Mouse (Mus musculus) CD8-positive naive resting alpha-beta T cell, adult 2 months (primary cell): Measurements from ENCODE around the gene Prkcb.
A peak's percentile ranks its signal among the peaks of the same experiment; 100 is the strongest.

Experiments
- DNase-seq, 2 experiments: peaks; one replicate each; pipeline ENCODE4 v3.0.0; 2022; ENCODE audit warnings: low read depth in 2 of 2, low spot score in 2 of 2

Prkcb gene

DNA sequence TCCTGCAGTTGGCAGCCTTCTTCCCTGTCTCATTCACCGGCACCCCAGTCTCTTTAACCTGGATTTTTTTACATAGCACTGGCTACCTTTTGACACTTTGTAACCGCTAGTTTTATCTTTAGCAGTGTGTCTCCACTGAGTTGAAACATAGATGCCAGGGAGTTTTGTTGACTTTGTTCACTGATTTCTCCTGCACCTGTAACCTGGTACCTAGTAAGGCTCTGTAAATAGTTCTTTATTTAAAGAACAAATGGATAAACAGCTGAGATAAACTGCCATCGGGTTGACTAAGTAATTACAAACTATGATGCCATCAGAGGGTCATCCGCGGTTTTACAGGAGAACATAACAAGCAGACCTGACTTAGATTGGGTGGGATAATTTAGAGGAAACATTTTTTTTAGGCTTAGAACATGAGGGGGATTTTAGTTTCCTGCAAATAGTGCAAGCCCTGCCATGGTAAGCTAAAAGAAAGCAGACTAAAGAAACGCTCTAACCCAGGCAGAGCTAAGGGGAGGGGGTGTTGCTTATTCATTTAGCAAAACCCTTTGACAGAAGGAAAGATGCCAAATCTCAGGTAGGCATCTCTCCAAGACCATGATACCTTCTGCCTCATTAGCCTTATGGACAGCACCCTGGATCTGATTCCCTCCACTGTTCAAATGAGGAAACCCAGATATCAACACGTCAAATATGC is 291.1 kb downstream of the Prkcb start:
- no peak for DNase-seq

DNA sequence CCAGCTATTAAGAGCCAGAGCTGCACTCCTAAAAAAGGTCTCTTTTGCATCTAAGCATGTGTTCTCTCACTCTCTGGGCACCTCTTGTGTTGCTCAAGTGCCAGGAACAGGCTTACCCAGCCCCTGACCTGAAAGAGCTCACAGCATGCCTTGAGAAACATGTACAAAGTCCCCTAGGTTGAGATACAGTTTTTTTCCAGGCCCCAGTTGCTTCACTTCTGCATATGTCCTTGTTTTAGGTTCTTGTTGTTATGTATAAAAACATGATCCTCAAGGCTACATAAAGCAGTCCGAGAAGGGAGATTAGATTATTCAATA is 291.6 kb downstream of the Prkcb start:
- DNase-seq = no peak

DNA sequence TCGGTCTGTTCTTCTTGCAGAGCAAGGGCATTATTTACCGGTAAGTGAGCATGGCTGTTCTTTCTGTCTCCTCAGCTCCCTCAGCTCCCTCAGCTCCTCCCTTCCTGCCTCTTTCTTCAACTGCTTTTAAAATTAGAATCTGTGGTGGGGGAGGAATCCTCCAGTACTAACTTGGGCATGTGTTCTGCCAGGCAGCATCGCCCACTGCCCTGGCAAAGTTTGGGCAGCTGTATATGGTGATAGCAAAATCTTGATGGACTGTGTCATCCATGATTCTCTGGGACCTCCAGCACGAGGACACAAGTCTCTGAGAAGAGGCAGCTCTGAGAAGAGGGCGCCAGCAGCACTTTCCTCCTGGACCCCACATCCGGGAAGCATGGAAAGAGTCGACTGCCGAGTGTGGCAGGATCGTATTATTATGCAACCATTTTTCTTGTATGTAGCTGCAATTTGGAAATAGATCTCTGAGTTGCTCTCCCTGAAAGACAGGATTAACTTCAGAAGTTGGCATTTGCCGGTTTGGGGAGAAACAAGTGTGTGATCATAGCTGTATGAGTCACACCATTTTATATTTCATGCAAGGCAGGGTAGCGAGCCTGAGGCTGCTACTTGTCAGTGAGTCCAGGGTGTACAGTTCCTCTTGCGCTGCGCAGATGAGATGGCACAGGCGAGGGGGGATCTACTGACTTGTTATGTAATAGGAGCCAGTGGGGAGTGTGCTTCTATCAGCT is 296.0 kb downstream of the Prkcb start:
- DNase-seq = no peak

DNA sequence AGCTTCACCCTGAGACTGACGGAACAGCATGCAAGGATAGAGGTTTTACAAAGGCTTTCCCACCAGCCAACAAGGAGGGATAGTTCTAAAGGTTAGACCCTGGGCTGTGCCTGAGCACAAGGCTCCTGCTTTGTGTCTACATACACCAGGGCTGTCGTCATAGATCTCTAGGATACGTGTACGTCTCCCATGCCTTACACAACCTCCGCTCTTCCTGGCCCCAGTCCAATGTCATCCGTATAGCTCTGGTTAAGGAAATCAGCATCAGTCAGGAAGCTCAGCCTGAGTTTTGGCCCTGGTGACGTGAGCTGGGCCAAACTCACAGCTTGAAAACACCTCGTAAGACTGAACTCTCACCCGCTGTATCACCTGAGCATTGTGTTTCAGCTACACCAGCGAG is 307.3 kb downstream of the Prkcb start:
- no peak for DNase-seq

DNA sequence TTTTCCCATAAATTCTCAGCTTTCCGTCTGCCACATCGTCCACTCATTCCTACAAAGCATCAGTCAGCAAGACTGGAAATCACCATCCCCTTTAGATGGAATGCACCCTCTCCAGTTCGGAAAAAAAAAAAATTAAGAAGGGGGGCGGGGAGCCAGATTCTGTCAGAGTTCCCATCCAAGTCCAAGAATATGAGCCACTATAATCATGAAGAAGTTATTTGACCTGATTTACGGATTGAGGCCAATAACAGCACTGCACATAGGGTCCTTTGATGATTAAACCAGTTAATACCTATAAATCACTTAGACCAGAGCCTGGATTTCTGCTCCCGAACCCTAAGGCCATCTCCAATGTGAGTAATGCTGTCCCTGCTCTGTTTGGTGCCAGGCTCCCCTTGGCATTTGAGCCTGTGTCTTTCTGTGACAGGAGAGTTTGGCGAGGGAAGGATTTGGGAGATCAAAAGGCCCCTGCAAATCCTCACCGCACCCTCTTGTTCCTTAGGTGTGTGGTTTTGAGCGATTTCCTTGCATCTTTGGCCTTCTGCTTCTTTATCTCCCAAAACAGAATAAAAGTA is 308.1 kb downstream of the Prkcb start:
- no peak for DNase-seq

DNA sequence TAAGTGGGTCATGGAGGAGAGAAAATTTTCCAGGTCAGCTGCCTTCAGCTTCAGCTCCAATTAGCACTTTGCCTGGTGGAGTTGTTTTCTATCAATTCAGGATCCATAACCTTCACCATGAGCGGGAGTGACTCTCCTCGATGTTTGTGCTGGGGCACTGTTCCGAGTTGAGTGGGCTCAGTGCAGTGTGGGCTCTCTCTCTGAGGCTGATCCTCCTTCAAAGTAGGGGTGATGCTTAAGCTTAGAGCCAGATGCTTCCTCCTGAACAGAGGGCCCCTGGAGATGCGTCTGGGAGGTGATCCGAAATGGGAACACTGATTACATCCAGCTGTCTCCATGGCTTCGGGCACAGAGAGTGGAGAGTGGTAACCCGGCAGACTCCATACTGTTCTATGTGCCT is 308.8 kb downstream of the Prkcb start:
- DNase-seq = no peak

DNA sequence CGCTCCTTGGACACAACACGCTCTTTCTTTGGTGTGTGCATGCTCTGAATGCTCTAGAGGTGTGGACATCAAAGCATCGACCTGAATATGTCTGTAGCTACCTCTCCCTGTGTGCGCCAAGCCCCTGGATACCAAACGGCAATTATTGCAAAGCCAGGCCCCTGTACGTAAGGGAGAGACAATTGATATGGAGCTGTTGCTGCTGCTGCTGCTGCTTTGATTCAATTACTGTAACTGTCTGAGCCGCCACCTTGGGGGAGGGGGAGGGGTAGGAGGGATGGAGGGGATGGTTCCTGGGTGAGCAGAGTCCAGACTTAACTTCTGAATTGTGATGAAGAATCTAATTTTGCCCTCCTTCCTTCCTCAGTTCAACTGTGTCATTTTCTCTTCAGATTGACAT is 312.3 kb downstream of the Prkcb start:
- no peak for DNase-seq

DNA sequence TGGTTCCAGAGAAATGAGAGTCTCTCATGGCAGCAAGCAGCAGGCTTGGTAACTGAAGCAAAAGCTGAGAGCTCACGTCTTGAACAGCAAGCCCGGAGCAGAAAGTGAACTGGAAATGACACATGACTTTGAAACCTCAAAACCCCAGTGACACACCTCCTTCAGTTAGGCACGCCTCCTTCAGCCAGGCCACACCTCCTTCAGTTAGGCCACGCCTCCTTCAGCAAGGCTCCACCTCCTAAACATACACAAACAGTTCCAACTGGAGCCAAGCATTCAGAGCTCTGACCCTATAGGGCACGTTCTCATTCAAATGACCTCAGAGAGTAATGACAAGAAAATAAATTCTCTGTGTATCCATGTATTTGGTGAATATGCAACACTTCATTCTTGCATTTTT is 316.5 kb downstream of the Prkcb start:
- DNase-seq = peak in 1 of 2 experiments; percentile 6

DNA sequence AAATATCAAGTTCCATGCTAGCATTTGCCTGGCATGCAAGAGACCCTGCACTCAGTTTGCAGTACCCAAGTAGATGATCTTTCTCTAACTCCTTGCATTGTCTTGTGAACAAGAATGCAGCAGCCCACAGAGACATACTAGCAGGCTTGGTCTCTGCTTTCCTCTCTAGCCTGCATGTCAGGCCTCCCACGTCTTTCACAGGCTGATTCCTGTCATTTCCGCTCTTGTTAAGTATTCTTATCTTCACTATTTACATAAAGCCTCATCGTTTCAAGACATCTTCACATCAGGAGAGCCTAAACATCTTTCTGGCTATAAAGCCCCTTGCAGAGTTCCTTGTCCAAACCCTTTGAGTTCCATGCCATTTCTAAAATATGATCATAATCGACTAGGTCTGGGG is 320.9 kb downstream of the Prkcb start:
- no peak for DNase-seq

DNA sequence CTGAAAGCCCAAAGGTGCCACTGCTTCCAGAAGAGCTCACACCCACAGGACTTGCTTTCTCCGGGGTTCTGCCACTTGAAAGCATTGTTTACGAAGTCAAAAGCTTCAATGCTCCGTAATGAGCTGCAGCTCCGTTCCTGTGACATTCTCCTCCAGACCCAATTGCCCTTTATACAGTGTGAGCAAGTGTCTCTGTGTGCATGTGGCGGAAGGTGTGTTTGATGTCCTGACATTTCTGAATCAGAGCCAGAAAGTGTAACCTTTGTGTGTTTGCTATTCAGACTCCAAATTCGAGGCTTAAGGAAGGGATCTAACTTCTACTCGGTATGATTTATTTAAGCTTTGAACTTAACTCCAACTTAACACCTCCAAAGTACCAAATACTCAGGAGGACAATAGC is 321.6 kb downstream of the Prkcb start:
- DNase-seq = no peak

DNA sequence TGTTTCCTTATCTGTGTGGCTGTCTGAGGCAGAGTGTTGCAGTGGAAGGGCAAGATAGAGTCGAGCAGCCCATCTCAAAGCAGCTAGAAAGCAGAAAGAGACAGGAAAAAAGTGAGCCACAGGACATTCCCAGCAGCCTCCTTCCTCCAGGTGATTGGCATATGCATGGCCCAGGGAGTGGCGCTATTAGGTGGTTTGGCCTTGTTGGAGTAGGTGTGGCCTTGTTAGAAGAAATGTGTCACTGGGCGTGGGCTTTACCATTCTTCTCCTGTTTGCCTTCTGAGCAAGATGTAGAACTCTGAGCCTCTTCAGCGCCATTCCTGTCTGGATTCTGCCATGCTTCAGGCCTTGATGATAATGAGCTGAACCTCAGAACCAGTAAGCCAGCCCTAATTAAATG is 325.3 kb downstream of the Prkcb start:
- no peak for DNase-seq

DNA sequence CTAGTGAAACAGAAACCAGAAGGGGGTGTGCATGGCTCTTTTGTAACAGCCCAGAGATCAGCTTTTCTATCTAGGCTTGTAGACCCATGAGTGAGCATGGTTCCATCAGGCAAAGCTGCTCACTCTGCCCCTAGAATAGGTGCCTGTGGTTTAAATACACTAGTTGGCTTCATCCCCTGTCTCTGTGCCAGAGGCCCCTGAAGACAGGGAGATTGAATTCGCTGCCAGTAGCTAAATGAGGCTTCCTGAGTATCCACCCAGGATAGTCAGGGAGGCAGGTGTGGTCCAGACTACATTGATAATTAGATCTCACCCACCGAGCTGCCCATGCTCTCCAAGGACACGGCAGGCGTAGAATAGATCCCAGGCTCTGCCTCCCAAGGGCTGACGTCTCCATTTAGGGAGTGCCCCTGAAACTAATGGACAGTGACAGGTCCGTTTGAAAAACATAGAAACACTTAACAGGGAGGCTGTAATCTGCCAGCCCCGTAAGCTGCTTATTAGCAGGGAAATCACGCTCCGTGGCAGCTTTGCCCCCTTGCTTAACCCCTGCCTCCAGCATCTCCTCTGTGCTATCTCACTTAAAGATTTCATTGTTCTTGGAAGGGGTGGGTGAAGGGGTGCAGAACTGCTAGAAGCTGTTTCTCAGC is 333.7 kb downstream of the Prkcb start:
- DNase-seq = no peak

DNA sequence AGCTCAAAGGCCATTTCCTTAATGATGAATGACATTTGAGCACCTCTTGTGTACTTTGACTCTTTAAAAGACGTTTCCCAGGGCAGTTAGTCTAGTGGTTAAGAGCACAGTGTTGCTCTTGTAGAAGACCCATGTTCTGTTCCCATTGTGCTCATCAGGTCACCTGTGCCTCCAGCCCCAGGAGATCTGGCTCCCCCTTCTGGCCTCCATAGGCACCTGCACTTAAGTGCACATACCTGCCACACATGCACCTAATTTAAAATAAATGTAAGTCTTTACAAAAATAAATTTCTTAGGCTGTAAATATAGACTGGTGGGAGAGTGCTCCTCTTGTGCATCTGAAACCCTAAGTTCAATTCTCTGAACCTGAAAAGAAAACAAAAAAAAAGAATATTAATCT is 335.2 kb downstream of the Prkcb start:
- DNase-seq = no peak

DNA sequence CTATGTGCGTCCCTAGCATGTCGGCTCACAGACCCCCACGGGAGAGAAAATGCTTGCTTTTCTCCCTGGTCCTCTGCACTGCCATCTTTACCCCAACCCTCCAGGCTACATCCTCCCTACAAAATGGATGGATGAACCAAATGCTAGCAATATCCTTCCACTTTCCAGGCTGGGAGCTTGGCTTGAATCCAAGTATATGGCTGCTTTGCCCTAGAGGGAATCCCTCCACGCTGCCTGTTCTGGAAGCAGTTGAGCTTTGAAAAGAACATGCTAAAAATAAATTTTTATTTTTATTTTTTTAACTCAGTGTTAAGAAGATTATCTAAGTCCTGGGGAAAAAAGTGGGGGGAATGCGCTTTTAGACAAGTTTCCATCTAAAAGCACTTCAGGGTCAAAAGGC is 339.5 kb downstream of the Prkcb start:
- no peak for DNase-seq

DNA sequence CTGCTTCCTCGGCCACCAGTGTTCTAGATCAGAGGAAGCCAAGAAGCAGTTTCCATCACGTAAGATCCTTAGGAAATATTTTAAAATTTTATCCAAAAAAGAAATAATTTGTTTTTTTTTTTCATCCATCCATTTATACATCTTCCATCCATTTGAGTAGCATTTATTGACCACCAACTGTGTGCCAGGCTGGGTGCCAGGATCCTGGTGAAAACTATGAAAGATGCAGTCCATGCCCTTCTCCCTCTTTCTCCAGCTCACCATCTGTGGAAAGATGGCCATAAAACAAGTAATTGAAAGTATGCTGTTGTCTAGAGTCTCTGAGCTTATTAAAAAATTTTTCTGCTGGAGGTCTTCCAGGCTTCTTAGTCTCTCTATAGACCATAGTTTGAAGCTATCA is 341.8 kb downstream of the Prkcb start:
- no peak for DNase-seq

DNA sequence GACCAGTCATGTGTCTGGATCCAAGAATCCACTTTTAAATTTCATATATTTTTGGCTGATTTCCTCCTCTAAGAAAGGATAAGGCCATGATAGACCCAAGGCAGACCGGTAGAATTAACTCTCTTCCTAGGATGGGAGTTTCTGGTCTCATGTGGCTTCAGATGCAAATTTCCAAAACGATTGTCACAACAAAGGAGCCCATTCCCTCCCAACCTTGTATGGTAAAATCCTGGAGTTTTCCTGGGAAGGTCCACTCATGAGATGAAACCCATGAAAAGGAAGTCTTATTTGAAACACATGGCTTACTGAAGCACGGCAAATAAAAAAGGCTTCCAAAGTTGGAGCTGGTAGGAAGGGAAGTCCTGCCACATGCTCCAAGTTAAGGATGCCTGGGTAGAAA is 342.6 kb downstream of the Prkcb start:
- DNase-seq = no peak

DNA sequence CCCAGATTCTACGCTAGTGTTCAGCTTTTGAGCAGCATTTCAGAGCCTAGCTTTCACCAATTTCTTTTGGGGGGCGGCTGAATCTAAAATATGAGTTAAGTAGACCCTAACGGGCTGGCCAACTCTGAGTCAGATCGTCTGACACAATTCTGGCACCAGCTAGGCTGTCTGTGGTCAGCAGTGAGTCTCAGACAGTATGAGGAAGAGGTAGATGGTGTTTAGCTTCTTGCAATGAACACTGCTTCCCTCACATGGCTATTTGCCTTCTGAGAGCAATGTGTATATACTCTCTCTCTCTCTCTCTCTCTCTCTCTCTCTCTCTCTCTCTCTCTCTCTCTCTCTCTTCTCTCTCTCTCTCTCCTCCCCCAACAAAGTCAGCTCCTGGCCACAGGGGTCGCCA is 344.4 kb downstream of the Prkcb start:
- no peak for DNase-seq

DNA sequence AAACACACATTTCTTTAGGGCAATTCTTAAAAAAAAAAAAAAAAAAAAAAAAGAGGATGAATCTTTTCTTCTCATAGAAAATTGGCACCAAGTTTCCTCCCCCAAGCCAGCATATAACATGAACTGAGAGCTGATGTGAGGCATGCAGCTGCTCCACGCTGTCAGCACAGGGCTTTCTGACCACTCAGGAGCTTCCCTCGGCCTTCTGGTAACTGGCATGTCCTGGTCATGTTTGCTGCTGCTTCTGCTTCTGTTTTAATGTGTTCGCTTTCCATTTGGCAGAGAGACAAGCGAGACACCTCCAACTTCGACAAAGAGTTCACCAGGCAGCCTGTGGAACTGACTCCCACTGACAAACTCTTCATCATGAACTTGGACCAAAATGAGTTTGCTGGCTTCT is 344.9 kb downstream of the Prkcb start:
- DNase-seq = no peak

DNA sequence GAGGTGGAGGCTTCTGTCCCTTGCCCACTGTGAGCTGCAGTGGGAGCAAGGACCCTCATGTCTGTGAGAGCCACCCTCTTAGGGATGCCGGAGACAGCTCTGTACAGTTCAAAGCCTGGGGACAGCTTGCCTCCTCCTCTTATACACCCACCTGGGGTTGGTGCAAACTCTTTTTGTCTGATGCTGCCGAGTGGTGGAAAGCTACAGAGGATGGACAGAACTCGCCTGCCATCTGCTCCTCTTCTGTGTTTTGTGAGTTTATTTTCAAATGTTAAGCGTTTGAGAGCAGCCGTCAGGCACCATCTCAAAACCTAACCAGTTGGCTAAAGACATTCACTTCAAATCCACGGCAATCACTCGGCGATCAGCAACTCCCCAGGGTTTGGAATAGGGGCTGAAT is 355.1 kb downstream of the Prkcb start:
- no peak for DNase-seq

DNA sequence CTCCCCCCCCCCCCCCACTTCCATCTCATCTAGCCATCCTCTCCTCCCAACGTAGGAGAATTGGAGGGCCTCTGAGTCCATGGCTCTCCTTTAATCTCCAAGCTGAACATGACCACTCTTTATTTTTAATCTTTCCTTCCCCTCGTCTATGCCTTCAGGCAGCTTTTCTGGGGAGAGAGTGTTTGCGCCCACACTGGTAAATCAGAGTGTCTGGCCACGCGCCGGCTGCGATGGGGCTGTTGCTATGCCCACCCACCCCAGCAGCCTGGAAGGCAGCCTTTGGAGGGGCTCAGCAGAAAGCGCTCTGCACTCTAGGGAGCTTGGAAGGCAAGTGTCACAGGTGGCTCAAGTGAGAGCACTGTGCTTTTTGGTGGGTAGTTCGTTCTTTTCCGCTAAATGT is 360.8 kb downstream of the Prkcb start:
- DNase-seq = no peak

DNA sequence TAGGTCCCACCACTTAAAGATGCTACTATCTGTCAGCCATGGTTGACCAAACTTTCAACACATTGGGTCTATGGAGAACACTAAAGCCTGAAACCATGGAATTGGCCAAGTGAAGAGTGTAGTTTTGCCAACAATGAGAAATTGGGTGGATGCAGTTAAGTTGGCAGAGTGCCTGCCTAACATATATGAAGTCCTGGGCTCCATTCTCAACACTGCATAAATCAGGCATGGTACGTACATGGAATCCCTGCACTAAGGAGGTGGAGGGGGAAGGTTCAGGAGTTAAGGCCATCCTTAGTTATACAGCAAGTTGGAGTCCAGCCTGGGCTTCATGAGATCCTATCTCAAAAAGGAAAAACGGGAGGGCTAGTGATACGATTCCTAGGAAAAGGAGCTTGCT is 364.0 kb downstream of the Prkcb start:
- DNase-seq = no peak

DNA sequence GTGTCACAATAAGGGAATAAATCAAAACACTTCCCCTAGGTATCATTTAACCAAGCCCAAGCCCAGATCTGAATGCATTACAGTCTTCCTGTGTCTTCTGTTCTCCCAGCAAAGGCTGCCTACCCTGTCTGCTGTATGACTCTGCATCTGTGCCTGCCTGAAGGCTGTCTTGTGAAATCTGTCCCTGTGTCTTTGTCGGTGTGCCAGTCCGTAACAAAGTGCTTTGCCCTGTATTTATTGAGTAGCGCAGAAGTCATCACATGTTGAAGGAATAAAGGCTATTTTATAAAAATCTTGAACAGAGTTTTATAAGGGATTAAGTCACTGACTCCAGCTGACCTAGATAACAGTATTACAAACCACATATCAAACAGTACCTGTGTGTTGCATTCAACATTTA is 368.1 kb downstream of the Prkcb start:
- DNase-seq = no peak
